Mouse (Mus musculus) CH12.LX (cell line): ENCODE measurements around the gene Fars2.

Source experiments
- CTCF ChIP-seq, 2 experiments: IDR thresholded peaks in 1 of 2; conservative IDR thresholded peaks in 1 of 2; 2 replicates each; pipeline ENCODE4 v1.5.1; 2011 to 2012; ENCODE audit warnings: low read depth in 2 of 2, low read length in 2 of 2, improper control_type of control experiment in 1 of 2, inconsistent platforms in 1 of 2, mild to moderate bottlenecking in 1 of 2, moderate library complexity in 1 of 2
- E2F4 ChIP-seq: IDR thresholded peaks from 2 replicates; pipeline ENCODE4 v1.6.1; 2011; ENCODE audit warnings: low read depth, low read length, improper control_type of control experiment; ENCODE audit not compliant: insufficient replicate concordance
- ELF1 ChIP-seq: IDR thresholded peaks from 2 replicates; pipeline ENCODE4 v1.6.1; 2014; ENCODE audit warnings: low read depth, mild to moderate bottlenecking, inconsistent platforms, low read length, improper control_type of control experiment
- EP300 ChIP-seq: IDR thresholded peaks from 2 replicates; pipeline ENCODE4 v1.6.1; 2011; ENCODE audit warnings: low read length, improper control_type of control experiment
- GABPA ChIP-seq: IDR thresholded peaks from 2 replicates; pipeline ENCODE4 v1.6.1; 2012; ENCODE audit warnings: low read depth, low read length, improper control_type of control experiment, inconsistent platforms; ENCODE audit not compliant: insufficient replicate concordance
- HCFC1 ChIP-seq: IDR thresholded peaks from 2 replicates; pipeline ENCODE4 v1.6.1; 2012; ENCODE audit warnings: low read depth, mild to moderate bottlenecking, inconsistent platforms, low read length, improper control_type of control experiment
- MEF2A ChIP-seq: IDR thresholded peaks from 2 replicates; pipeline ENCODE4 v1.6.1; 2014; ENCODE audit warnings: low read depth, mild to moderate bottlenecking, inconsistent platforms, low read length, improper control_type of control experiment, borderline replicate concordance
- PAX5 ChIP-seq: IDR thresholded peaks from 2 replicates; pipeline ENCODE4 v1.6.1; 2012; ENCODE audit warnings: low read length, inconsistent platforms, mixed read lengths
- POLR2A ChIP-seq: IDR thresholded peaks from 2 replicates; pipeline ENCODE4 v1.6.1; 2011; ENCODE audit warnings: low read depth, mild to moderate bottlenecking, improper control_type of control experiment, low read length
- RCOR1 ChIP-seq: conservative IDR thresholded peaks from 2 replicates; pipeline ENCODE4 v1.6.1; 2012; ENCODE audit warnings: low read depth, mild to moderate bottlenecking, inconsistent platforms, low read length, improper control_type of control experiment
- TCF12 ChIP-seq: IDR thresholded peaks from 2 replicates; pipeline ENCODE4 v1.6.1; 2014; ENCODE audit warnings: low read depth, mild to moderate bottlenecking, inconsistent platforms, low read length, improper control_type of control experiment
- ZKSCAN1 ChIP-seq: IDR thresholded peaks from 2 replicates; pipeline ENCODE4 v1.6.1; 2012; ENCODE audit warnings: low read depth, inconsistent platforms, low read length, improper control_type of control experiment, borderline replicate concordance

GRCm38 (mm10) chr13:36422446-36422845 lies 305.2 kb downstream of the Fars2 start:
- TF ChIP-seq ELF1 (no peak), HCFC1 (no peak), EP300 (no peak), RCOR1 (no peak), E2F4 (no peak), CTCF (conservative IDR thresholded peaks at IDR 0.05 in 1 of 2, IDR thresholded peaks at IDR 0.05 in 1 of 2; ENCODE audit: low read depth in 2 of 2, low read length in 2 of 2) (no peak), PAX5 (no peak), MEF2A (no peak), GABPA (no peak), POLR2A (no peak), TCF12 (no peak), ZKSCAN1 (no peak)
